Mouse (Mus musculus): ENCODE measurements around the gene Slc36a2. TPM values are rescaled to one million over a fixed set of nuclear protein-coding genes. Genes with fewer than 3 reads are reported as not detected.

Gene Slc36a2
- total and polyA plus RNA-seq, 3 experiments, result not detected

DNA sequence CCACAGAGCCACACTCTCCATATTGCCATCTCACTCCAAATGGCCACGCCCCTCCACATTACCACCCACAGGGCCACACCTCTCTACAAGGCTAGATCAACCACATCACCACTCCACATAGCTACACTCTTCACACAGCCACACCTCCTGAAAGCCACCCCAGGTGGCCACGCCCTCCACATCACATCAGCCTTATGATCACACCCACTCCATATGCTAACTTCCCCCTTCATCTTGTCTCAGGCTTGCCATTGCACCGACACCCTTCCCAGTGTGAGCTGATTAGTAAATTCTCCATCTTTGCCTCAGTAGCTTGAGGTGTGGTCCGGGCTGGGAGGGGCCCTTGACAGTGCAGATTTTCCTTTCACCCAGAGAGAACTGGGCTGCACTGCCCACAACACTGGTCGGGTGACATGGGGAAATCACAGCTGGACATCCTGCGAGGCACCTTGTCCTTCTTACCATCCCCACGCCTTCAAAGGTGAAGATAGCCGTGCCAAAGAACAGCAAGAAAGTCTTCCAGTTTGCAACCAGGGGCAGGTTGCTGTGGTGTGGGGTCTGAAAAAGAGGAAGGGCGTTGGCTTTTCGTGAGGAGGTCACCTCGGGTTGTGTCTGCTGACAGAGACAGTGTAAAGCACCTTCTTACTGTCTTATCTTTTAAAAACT lies 53.7 kb downstream of the Slc36a2 start:
- H3K27ac ChIP-seq (ENCODE audit: control insufficient read depth, low read depth, low read length), result peak overlapping the region; percentile 93
- peak overlapping the region; percentile 25 to 40 for H3K4me3 ChIP-seq (ENCODE audit: control insufficient read depth in 1 of 2, insufficient read depth in 1 of 2, low read depth in 2 of 2, low read length in 2 of 2)
- peaks cover 0 to 50% of the 10 kb centered on the region in 2 experiments; a peak in 2 of 4 replicates for H3K36me3 ChIP-seq (ENCODE audit: control insufficient read depth in 1 of 2, insufficient read depth in 2 of 2, low read length in 2 of 2)
- H3K9ac ChIP-seq (ENCODE audit: control insufficient read depth, low read depth, low read length, poor library complexity, severe bottlenecking), result peak overlapping the region; percentile 50
- peak; percentile 100 for DNase-seq (ENCODE audit: low read depth, low spot score)
- H3K4me1 ChIP-seq (ENCODE audit: control insufficient read depth in 1 of 2, insufficient read depth in 2 of 2, low read length in 2 of 2), result peaks cover 37 to 45% of the 10 kb centered on the region in 2 experiments
- H3K9me3 ChIP-seq (replicated peaks; ENCODE audit: insufficient read depth, low read length), result no peaks in the 10 kb centered on the region
- no peaks in the 10 kb centered on the region for H3K27me3 ChIP-seq (ENCODE audit: control insufficient read depth in 1 of 2, insufficient read depth in 2 of 2, low read length in 2 of 2)
- no peaks in the 10 kb centered on the region for H3K79me2 ChIP-seq (ENCODE audit: control insufficient read depth, insufficient read depth, low read length, poor library complexity)
- TF ChIP-seq NRF1 (IDR thresholded peaks at IDR 0.05; ENCODE audit: insufficient read depth, low read depth, low read length, poor library complexity, severe bottlenecking) (no peak), RCOR1 (IDR thresholded peaks at IDR 0.05; ENCODE audit: low read depth, low read length) (peak; percentile 77), POLR2A (IDR thresholded peaks at IDR 0.05; ENCODE audit: control insufficient read depth in 1 of 2, insufficient read depth in 1 of 2, low read depth in 1 of 2, low read length in 2 of 2, poor library complexity in 1 of 2) (peak; percentile 50 to 77; a peak in 3 of 4 replicates), E2F4 (IDR thresholded peaks at IDR 0.05; ENCODE audit: borderline replicate concordance, low read depth, low read length) (no peak), POLR2AphosphoS2 (IDR thresholded peaks at IDR 0.05; ENCODE audit: low read length) (no peak), MAX (IDR thresholded peaks at IDR 0.05; ENCODE audit: low read length) (peak; percentile 51), TBP (IDR thresholded peaks at IDR 0.05; ENCODE audit: low read depth, low read length) (0 out of 2 replicates have a peak, but pooled peaks have one; percentile 48), ETS1 (IDR thresholded peaks at IDR 0.05; ENCODE audit: low read depth, low read length) (peak; percentile 51; the same call in 1 of the 2 replicates), CHD2 (IDR thresholded peaks at IDR 0.05; ENCODE audit: low read length) (peak; percentile 21; the same call in 1 of the 2 replicates), KAT2A (conservative IDR thresholded peaks at IDR 0.05; ENCODE audit: low read depth, low read length) (no peak), TAL1 (IDR thresholded peaks at IDR 0.05; ENCODE audit: low read length) (no peak; the same call in 1 of the 2 replicates), GATA1 (IDR thresholded peaks at IDR 0.05; ENCODE audit: low read depth, low read length) (peak; percentile 58), UBTF (IDR thresholded peaks at IDR 0.05; ENCODE audit: borderline replicate concordance, insufficient read depth, low read depth, low read length) (no peak), SMC3 (IDR thresholded peaks at IDR 0.05; ENCODE audit: low read depth, low read length) (no peak), ZC3H11A (IDR thresholded peaks at IDR 0.05; ENCODE audit: low read depth, low read length) (no peak), ZKSCAN1 (IDR thresholded peaks at IDR 0.05; ENCODE audit: low read depth, low read length) (no peak), MEF2A (IDR thresholded peaks at IDR 0.05; ENCODE audit: extremely low read depth, insufficient replicate concordance, low read depth, low read length, poor library complexity, severe bottlenecking) (no peak), CHD1 (IDR thresholded peaks at IDR 0.05; ENCODE audit: low read depth, low read length) (peak; percentile 79; the same call in 1 of the 2 replicates), TCF12 (IDR thresholded peaks at IDR 0.05; ENCODE audit: low read depth, low read length) (peak; percentile 65), USF1 (IDR thresholded peaks at IDR 0.05; ENCODE audit: low read depth, low read length) (no peak; the same call in 1 of the 2 replicates), SIN3A (IDR thresholded peaks at IDR 0.05; ENCODE audit: low read length) (peak; percentile 74), USF2 (IDR thresholded peaks at IDR 0.05; ENCODE audit: borderline replicate concordance in 1 of 2, insufficient read depth in 1 of 2, low read depth in 1 of 2, low read length in 2 of 2) (no peak), ZMIZ1 (IDR thresholded peaks at IDR 0.05; ENCODE audit: low read depth, low read length) (peak; percentile 81), RAD21 (IDR thresholded peaks at IDR 0.05; ENCODE audit: low read depth, low read length) (no peak), MXI1 (IDR thresholded peaks at IDR 0.05; ENCODE audit: low read depth, low read length) (peak; percentile 66), GABPA (IDR thresholded peaks at IDR 0.05; ENCODE audit: low read depth, low read length) (no peak), MAZ (IDR thresholded peaks at IDR 0.05; ENCODE audit: low read depth, low read length) (peak; percentile 84), CTCF (IDR thresholded peaks at IDR 0.05 in 2 of 3, conservative IDR thresholded peaks at IDR 0.05 in 1 of 3; ENCODE audit: control insufficient read depth in 1 of 3, insufficient read depth in 1 of 3, low read depth in 2 of 3, low read length in 3 of 3, poor library complexity in 1 of 3, severe bottlenecking in 1 of 3) (no peak), MAFK (IDR thresholded peaks at IDR 0.05; ENCODE audit: borderline replicate concordance, low read depth, low read length) (no peak), BHLHE40 (IDR thresholded peaks at IDR 0.05; ENCODE audit: borderline replicate concordance, low read depth, low read length) (0 out of 2 replicates have a peak, but pooled peaks have one; percentile 51), NELFE (IDR thresholded peaks at IDR 0.05; ENCODE audit: low read depth, low read length) (peak; percentile 49), JUND (IDR thresholded peaks at IDR 0.05; ENCODE audit: low read depth, low read length) (no peak), EP300 (IDR thresholded peaks at IDR 0.05; ENCODE audit: low read depth in 1 of 2, low read length in 2 of 2) (peak; percentile 79 to 83; a peak in 3 of 4 replicates), ELF1 (IDR thresholded peaks at IDR 0.05; ENCODE audit: low read depth, low read length) (0 out of 2 replicates have a peak, but pooled peaks have one; percentile 47), HCFC1 (IDR thresholded peaks at IDR 0.05; ENCODE audit: low read depth, low read length) (peak; percentile 40; the same call in 1 of the 2 replicates), MYC (IDR thresholded peaks at IDR 0.05; ENCODE audit: low read depth, low read length) (peak; percentile 51; the same call in 1 of the 2 replicates)

Measured in MEL (cell line).